Mouse (Mus musculus): Measurements from ENCODE around the gene Pdxp. TPM values are rescaled to one million over a fixed set of nuclear protein-coding genes. Genes with fewer than 3 reads are reported as not detected.
A peak's percentile ranks its signal among the peaks of the same experiment; 100 is the strongest.

Pdxp gene
- polyA plus RNA-seq, 1 experiment from 2014 or later, result 12.0 TPM

DNA sequence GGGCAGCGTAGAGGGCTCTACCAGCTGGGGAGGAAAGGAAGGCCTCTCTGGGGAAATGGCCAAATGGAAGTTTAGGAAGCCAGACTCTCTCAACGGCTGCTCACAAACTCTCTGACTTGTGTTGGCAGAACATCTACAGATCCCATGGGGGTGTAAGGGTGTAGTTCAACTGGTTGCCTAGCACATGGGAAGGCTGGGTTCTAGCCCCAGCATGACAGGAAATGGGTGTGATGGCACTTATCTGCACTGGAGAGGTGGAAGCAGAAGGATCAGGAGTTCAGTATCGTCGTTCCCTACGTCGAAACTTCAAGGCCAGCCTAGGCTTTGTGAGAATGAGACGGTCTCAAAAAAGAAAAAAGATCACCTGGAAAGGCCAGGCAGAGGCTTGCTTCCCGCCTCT, 4.7 kb upstream of the Pdxp start:
- Histone ChIP-seq H3K9me3 (ENCODE audit: low read length) (no peaks in the 10 kb centered on the region), H3K9ac (replicated peaks; ENCODE audit: low read length) (no peak overlapping the region), H3K27me3 (ENCODE audit: insufficient read depth, low read length) (no peaks in the 10 kb centered on the region), H3K36me3 (ENCODE audit: insufficient read depth, low read length) (peaks cover 61% of the 10 kb centered on the region), H3K27ac (ENCODE audit: low read length) (no peak overlapping the region), H3K4me1 (ENCODE audit: insufficient read depth, low read length) (peaks cover 2% of the 10 kb centered on the region; the same call in 1 of the 2 replicates), H3K4me2 (replicated peaks; ENCODE audit: low read depth, low read length) (no peak overlapping the region), H3K4me3 (ENCODE audit: low read length) (no peak overlapping the region)
- ATAC-seq (ENCODE audit: low FRiP score, low TSS enrichment), result no peak
- 89% methylated on average over 8 of the region's 8 CpGs for WGBS

- Histone ChIP-seq H3K4me2 (replicated peaks; ENCODE audit: low read depth, low read length) (no peak overlapping the region), H3K4me1 (ENCODE audit: insufficient read depth, low read length) (peaks cover 26% of the 10 kb centered on the region), H3K27ac (ENCODE audit: low read length) (no peak overlapping the region), H3K27me3 (ENCODE audit: insufficient read depth, low read length) (no peaks in the 10 kb centered on the region), H3K4me3 (ENCODE audit: low read length) (no peak overlapping the region), H3K9me3 (ENCODE audit: low read length) (no peaks in the 10 kb centered on the region), H3K9ac (replicated peaks; ENCODE audit: low read length) (no peak overlapping the region), H3K36me3 (ENCODE audit: insufficient read depth, low read length) (peaks cover 41% of the 10 kb centered on the region)
- WGBS, result 30% methylated on average over 9 of the region's 9 CpGs
- no peak for ATAC-seq (ENCODE audit: low FRiP score, low TSS enrichment)
Observed at GRCm38 (mm10) chr15:78912040-78912439, 1.7 kb upstream of the Pdxp start.

DNA sequence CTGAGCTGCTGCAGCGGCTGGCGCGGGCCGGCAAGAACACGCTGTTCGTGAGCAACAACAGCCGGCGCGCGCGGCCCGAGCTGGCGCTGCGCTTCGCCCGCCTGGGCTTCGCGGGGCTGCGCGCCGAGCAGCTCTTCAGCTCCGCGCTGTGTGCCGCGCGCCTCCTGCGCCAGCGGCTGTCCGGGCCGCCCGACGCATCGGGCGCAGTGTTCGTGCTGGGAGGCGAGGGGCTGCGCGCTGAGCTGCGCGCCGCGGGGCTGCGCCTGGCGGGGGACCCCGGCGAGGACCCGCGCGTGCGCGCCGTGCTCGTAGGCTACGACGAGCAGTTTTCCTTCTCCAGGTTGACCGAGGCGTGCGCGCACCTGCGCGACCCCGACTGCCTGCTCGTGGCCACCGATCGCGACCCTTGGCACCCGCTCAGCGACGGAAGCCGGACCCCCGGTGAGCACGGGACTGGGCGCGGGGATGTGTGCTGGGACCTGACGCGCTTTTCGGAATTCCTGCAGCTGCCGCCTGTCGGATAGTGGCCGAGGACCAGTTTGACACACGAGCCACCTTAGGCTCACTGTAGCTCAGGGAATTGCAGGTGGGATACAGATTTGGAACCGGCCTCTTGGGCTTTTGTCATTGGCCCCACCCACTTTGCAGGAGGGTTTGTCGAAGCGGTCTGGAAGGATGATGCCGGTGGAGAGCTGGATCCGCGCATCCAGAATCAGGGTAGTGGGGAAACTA, 538 bp downstream of the Pdxp start:
- Histone ChIP-seq H3K9me3 (ENCODE audit: low read length) (no peaks in the 10 kb centered on the region), H3K9ac (replicated peaks; ENCODE audit: low read length) (peak overlapping the region; percentile 77), H3K27ac (ENCODE audit: low read length) (peak overlapping the region; percentile 77), H3K27me3 (ENCODE audit: insufficient read depth, low read length) (no peaks in the 10 kb centered on the region), H3K4me3 (ENCODE audit: low read length) (peak overlapping the region; percentile 72), H3K4me1 (ENCODE audit: insufficient read depth, low read length) (peaks cover 26% of the 10 kb centered on the region), H3K36me3 (ENCODE audit: insufficient read depth, low read length) (peaks cover 28% of the 10 kb centered on the region), H3K4me2 (replicated peaks; ENCODE audit: low read depth, low read length) (peak overlapping the region; percentile 92)
- under 1% methylated on average over 74 of the region's 87 CpGs for WGBS
- peak; percentile 70 for ATAC-seq (ENCODE audit: low FRiP score, low TSS enrichment)

GRCm38 (mm10) chr15:78914823-78915659, 1.3 kb downstream of the Pdxp start:
- peak overlapping the region; percentile 72 for H3K4me3 ChIP-seq (ENCODE audit: low read length)
- ATAC-seq (ENCODE audit: low FRiP score, low TSS enrichment), result no peak

DNA sequence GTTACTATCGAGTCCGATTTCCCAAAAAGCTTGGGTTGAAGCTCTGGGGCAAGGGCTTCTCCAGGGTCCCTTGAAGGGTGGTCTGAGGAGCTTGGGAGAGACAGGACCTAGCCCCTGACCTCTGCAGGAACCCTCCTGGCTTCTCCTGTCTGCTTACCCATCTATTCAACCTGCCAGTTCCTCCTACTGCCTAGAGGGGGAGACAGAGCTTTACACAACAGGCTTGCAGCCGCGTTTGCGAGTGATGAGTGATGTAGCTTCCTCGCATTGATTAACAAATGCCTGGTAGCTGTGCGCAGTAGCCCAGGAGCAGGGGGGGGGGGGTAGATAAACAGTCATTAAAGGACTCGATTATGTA, 1.9 kb downstream of the Pdxp start:
- ATAC-seq (ENCODE audit: low FRiP score, low TSS enrichment), result no peak
- peaks cover 20% of the 10 kb centered on the region for H3K36me3 ChIP-seq (ENCODE audit: insufficient read depth, low read length)

More at GRCm38 (mm10) chr15:78914823-78915659, 1.3 kb downstream of the Pdxp start:
- Histone ChIP-seq H3K27ac (ENCODE audit: low read length) (no peak overlapping the region), H3K36me3 (ENCODE audit: insufficient read depth, low read length) (peaks cover 26% of the 10 kb centered on the region), H3K27me3 (ENCODE audit: insufficient read depth, low read length) (no peaks in the 10 kb centered on the region), H3K9me3 (ENCODE audit: low read length) (no peaks in the 10 kb centered on the region), H3K4me1 (ENCODE audit: insufficient read depth, low read length) (peaks cover 26% of the 10 kb centered on the region), H3K9ac (replicated peaks; ENCODE audit: low read length) (peak overlapping the region; percentile 77), H3K4me2 (replicated peaks; ENCODE audit: low read depth, low read length) (peak overlapping the region; percentile 92)
- 47% methylated on average over 8 of the region's 8 CpGs for WGBS

GRCm38 (mm10) chr15:78916052-78916826, 2.5 kb downstream of the Pdxp start:
- H3K9me3 ChIP-seq (ENCODE audit: low read length), result no peaks in the 10 kb centered on the region
- peaks cover 30% of the 10 kb centered on the region for H3K4me1 ChIP-seq (ENCODE audit: insufficient read depth, low read length)
- H3K27ac ChIP-seq (ENCODE audit: low read length), result no peak overlapping the region
- no peak for ATAC-seq (ENCODE audit: low FRiP score, low TSS enrichment)
- peak overlapping the region; percentile 56 for H3K9ac ChIP-seq (replicated peaks; ENCODE audit: low read length)
- peaks cover 14% of the 10 kb centered on the region for H3K36me3 ChIP-seq (ENCODE audit: insufficient read depth, low read length)
- H3K4me3 ChIP-seq (ENCODE audit: low read length), result peak overlapping the region; percentile 72
- H3K4me2 ChIP-seq (replicated peaks; ENCODE audit: low read depth, low read length), result peak overlapping the region; percentile 92
- no peaks in the 10 kb centered on the region for H3K27me3 ChIP-seq (ENCODE audit: insufficient read depth, low read length)
- WGBS, result 54% methylated on average over 12 of the region's 12 CpGs

More for the DNA sequence above, 1.9 kb downstream of the Pdxp start:
- H3K27me3 ChIP-seq (ENCODE audit: insufficient read depth, low read length), result no peaks in the 10 kb centered on the region
- H3K9ac ChIP-seq (replicated peaks; ENCODE audit: low read length), result no peak overlapping the region; the same call in 1 of the 2 replicates
- H3K9me3 ChIP-seq (ENCODE audit: low read length), result no peaks in the 10 kb centered on the region
- H3K27ac ChIP-seq (ENCODE audit: low read length), result no peak overlapping the region
- WGBS, result 4% methylated on average over 8 of the region's 8 CpGs
- H3K4me3 ChIP-seq (ENCODE audit: low read length), result peak overlapping the region; percentile 72
- H3K4me1 ChIP-seq (ENCODE audit: insufficient read depth, low read length), result peaks cover 30% of the 10 kb centered on the region
- H3K4me2 ChIP-seq (replicated peaks; ENCODE audit: low read depth, low read length), result peak overlapping the region; percentile 92

GRCm38 (mm10) chr15:78918126-78918525, 4.4 kb downstream of the Pdxp start:
- no peak overlapping the region for H3K4me2 ChIP-seq (replicated peaks; ENCODE audit: low read depth, low read length)
- no peak overlapping the region for H3K27ac ChIP-seq (ENCODE audit: low read length)
- no peak for ATAC-seq (ENCODE audit: low FRiP score, low TSS enrichment)
- peaks cover 8% of the 10 kb centered on the region; the same call in 1 of the 2 replicates for H3K36me3 ChIP-seq (ENCODE audit: insufficient read depth, low read length)
- H3K4me1 ChIP-seq (ENCODE audit: insufficient read depth, low read length), result peaks cover 30% of the 10 kb centered on the region
- 85% methylated on average over 23 of the region's 23 CpGs for WGBS
- H3K9me3 ChIP-seq (ENCODE audit: low read length), result no peaks in the 10 kb centered on the region
- no peaks in the 10 kb centered on the region for H3K27me3 ChIP-seq (ENCODE audit: insufficient read depth, low read length)
- H3K4me3 ChIP-seq (ENCODE audit: low read length), result no peak overlapping the region
- no peak overlapping the region for H3K9ac ChIP-seq (replicated peaks; ENCODE audit: low read length)

DNA sequence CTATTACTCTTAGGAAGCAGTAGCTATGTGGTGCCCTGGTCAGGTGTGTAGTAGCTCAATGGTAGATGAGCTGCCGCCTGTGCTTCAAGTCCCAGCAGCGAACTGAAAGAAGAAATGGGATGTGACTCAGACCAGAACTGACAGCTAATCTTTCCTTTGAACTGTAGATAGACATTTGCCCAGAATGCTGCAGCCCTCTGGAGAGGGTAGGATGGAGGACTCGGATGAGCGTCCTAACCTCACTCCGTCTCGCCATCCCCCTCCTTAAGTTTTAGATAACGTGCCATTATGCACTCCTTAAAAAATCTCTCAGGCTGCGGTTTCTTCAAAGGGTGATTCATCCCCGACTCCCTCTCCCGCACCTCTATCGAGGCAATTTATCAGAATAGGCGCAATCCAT, 6.2 kb downstream of the Pdxp start:
- WGBS, result 64% methylated on average over 12 of the region's 12 CpGs

GRCm38 (mm10) chr15:78922700-78923099, 9.0 kb downstream of the Pdxp start:
- no peak for ATAC-seq (ENCODE audit: low FRiP score, low TSS enrichment)

More for the DNA sequence above, 6.2 kb downstream of the Pdxp start:
- Histone ChIP-seq H3K4me3 (ENCODE audit: low read length) (no peak overlapping the region), H3K9ac (replicated peaks; ENCODE audit: low read length) (no peak overlapping the region), H3K27me3 (ENCODE audit: insufficient read depth, low read length) (no peaks in the 10 kb centered on the region), H3K4me2 (replicated peaks; ENCODE audit: low read depth, low read length) (no peak overlapping the region), H3K4me1 (ENCODE audit: insufficient read depth, low read length) (peaks cover 25% of the 10 kb centered on the region), H3K9me3 (ENCODE audit: low read length) (no peaks in the 10 kb centered on the region), H3K27ac (ENCODE audit: low read length) (no peak overlapping the region), H3K36me3 (ENCODE audit: insufficient read depth, low read length) (peaks cover 8% of the 10 kb centered on the region; the same call in 1 of the 2 replicates)
- ATAC-seq (ENCODE audit: low FRiP score, low TSS enrichment), result no peak

More at GRCm38 (mm10) chr15:78922700-78923099, 9.0 kb downstream of the Pdxp start:
- Histone ChIP-seq H3K4me3 (ENCODE audit: low read length) (no peak overlapping the region), H3K4me1 (ENCODE audit: insufficient read depth, low read length) (peaks cover 33% of the 10 kb centered on the region), H3K9ac (replicated peaks; ENCODE audit: low read length) (no peak overlapping the region), H3K4me2 (replicated peaks; ENCODE audit: low read depth, low read length) (no peak overlapping the region), H3K9me3 (ENCODE audit: low read length) (no peaks in the 10 kb centered on the region), H3K36me3 (ENCODE audit: insufficient read depth, low read length) (peaks cover 4% of the 10 kb centered on the region; the same call in 1 of the 2 replicates), H3K27me3 (ENCODE audit: insufficient read depth, low read length) (no peaks in the 10 kb centered on the region), H3K27ac (ENCODE audit: low read length) (no peak overlapping the region)
- WGBS, result 90% methylated on average over 7 of the region's 7 CpGs

Data from kidney, embryonic 16.5 days (tissue).